Mouse (Mus musculus) CD4-positive naive resting alpha-beta T cell, adult 57 days (primary cell): ENCODE results near the gene Rel. TPM values are rescaled to one million over a fixed set of nuclear protein-coding genes. Genes with fewer than 3 reads are reported as not detected.

Experiments used
- total RNA-seq: library from RNA; stranded (reverse); gene quantifications from one replicate; pipeline ENCODE4 v1.2.4, GENCODE M21; 2023

Rel gene
- 56.8 TPM for total RNA-seq

DNA sequence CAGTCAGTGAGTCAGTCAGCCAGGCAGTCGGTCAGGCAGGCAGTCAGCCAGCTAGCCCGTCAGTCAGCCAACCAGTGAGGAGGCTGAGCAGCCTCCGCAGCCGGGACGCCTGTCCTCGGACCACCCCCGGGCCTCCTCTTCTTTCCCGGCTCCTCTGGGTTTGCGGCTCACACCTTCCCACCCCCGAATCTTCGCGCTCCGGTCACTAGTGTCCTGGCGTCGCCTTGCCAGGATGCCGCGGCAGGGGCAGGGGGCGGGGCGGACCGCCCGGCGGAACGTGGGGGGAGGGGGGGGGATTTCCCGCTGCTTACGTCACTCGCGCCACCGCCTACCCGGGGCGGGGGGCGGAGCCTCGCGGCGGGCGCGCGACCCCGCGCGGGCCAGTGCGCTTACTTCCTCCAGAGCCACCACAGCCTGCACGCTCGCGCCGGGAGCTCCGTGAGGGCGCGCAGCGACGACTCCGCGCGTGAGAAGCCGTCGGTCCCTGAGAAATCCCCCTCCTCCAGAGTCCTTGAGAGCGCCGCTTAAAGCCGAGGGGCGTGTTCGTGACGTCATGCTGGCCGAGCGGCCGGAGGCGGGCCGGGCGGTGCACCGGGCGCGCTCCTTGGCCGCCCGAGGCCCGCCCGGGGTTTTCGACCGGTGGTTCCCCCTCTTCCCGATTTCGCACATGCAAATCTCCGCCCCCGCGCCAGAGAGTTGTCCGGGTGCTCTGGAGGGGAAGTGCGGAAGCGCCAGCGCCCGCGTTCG is at the start of gene Rel:
Gene Rel (minus strand): TSS at position 211 of the 747 bp plus-strand sequence.

Other genes starting within 250 kb of the Rel start
- gene 1700093K21Rik, start 249.8 kb downstream of the Rel start, total RNA-seq: not detected
- 3.9 TPM for gene 0610010F05Rik, start 137.3 kb downstream of the Rel start, total RNA-seq
- gene Pus10, start 105.3 kb downstream of the Rel start, total RNA-seq: 17.1 TPM
- gene Pex13, start 105.0 kb downstream of the Rel start, total RNA-seq: 13.0 TPM
- gene Papolg, start 124.3 kb upstream of the Rel start, total RNA-seq: 32.8 TPM